Mouse (Mus musculus) kidney, postnatal 25 days (tissue): ENCODE data around the gene Dnah7a.
A peak's percentile ranks its signal among the peaks of the same experiment; 100 is the strongest.
"Not testable (repeated sequence)": the region's sequence is repeated elsewhere in the genome, so short reads cannot be mapped to it uniquely, and the experiment has no call there.

Source experiments
- DNase-seq, 2 experiments: peaks; one replicate each; pipeline ENCODE4 v3.0.0; 2021; ENCODE audit warnings: mixed read lengths in 2 of 2

Dnah7a gene

GRCm38 (mm10) chr1:53377731-53378130, 328.9 kb downstream of the Dnah7a start:
- DNase-seq = no peak

DNA sequence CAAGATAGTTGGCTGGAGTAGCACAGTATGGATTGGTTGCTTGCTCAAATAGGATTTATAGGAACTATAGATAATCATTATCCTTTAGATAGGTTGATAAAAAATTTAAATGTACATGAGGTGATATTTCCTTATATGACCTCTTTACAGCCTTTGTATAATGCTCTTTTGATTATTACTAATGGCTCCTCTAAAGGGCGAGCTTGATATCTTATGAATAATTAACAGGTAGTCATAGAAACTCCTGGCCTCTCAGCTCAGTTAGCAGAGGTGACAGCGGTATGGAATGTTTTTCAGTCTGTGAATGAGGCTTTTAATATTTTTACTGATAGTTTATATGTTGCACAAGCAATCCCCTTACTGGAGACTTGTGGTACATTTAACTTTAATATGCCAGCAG, 330.6 kb downstream of the Dnah7a start:
- not testable (repeated sequence) for DNase-seq

DNA sequence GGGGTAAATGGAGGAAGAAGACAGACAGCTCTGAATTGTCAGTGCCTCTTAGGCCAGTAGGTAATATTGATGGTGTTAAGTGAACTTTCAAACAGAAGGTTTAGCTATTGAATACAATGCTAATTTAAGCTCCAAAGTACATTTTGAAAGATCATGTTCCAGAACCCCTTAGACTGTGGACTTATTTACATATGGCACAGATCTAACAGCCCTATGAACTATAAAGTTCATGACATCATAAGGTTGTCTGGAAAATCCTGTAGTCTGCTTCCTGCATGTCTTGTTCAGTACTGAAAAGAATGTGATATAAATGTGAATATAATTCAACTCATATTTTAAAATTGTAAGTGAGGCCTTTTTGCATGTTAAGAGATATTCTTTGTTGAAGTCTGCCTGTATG, 347.6 kb downstream of the Dnah7a start:
- no peak for DNase-seq

- peak; percentile 95 to 97 for DNase-seq
Measured at GRCm38 (mm10) chr1:53352327-53353261, 354.0 kb downstream of the Dnah7a start, which contains the start of the genes Asdurf, Gm28551 and Asnsd1. Gene Asdurf, minus strand, starts transcription at chr1:53352619. Gene Gm28551, minus strand, starts transcription at chr1:53352667. Gene Asnsd1, minus strand, starts transcription at chr1:53352752.
